Mouse (Mus musculus) embryonic facial prominence, embryonic 15.5 days (tissue): ENCODE data around the gene Cyp1a1. TPM values are rescaled to one million over a fixed set of nuclear protein-coding genes. Genes with fewer than 3 reads are reported as not detected.
A peak's percentile ranks its signal among the peaks of the same experiment; 100 is the strongest.
"Not testable (repeated sequence)": the region's sequence is repeated elsewhere in the genome, so short reads cannot be mapped to it uniquely, and the experiment has no call there.

Experiments used
- ATAC-seq: fragments of 200-750 bp; cut with Nextera tagmentation; 2 replicates; pipeline ENCODE4 v1.8.0; 2017; ENCODE audit warnings: low read depth, moderate TSS enrichment; ENCODE audit not compliant: insufficient number of reproducible peaks, low FRiP score, low TSS enrichment
- H3K27ac ChIP-seq: fragments of 300-500 bp; sonication (generic); replicated peaks from 2 replicates; pipeline ENCODE4 v1.5.1; 2015; ENCODE audit warnings: mild to moderate bottlenecking, inconsistent platforms
- H3K27me3 ChIP-seq: fragments of 300-500 bp; sonication (generic); 2 replicates; pipeline ENCODE4 v1.6.1; 2015; ENCODE audit warnings: inconsistent platforms
- H3K36me3 ChIP-seq: fragments of 300-500 bp; sonication (generic); 2 replicates; pipeline ENCODE4 v1.6.1; 2015; ENCODE audit warnings: mild to moderate bottlenecking, inconsistent platforms
- H3K4me1 ChIP-seq: fragments of 300-500 bp; sonication (generic); 2 replicates; pipeline ENCODE4 v1.6.1; 2015; ENCODE audit warnings: inconsistent platforms
- H3K4me2 ChIP-seq: fragments of 300-500 bp; sonication (generic); replicated peaks from 2 replicates; pipeline ENCODE4 v1.6.1; 2015; ENCODE audit warnings: mild to moderate bottlenecking, inconsistent platforms
- H3K4me3 ChIP-seq: fragments of 300-500 bp; sonication (generic); replicated peaks from 2 replicates; pipeline ENCODE4 v1.5.1; 2015; ENCODE audit warnings: mild to moderate bottlenecking, inconsistent platforms
- H3K9ac ChIP-seq: fragments of 300-500 bp; sonication (generic); 2 replicates; pipeline ENCODE4 v1.6.1; 2015; ENCODE audit warnings: inconsistent platforms
- H3K9me3 ChIP-seq: fragments of 300-500 bp; sonication (generic); replicated peaks from 2 replicates; pipeline ENCODE4 v1.6.1; 2016; ENCODE audit warnings: inconsistent platforms
- WGBS: fragments of 180-500 bp; shearing (Covaris S2); methylation state at CpG from one replicate; pipeline ENCODE4 v1.1.7; 2015; 5-methylcytosine and 5-hydroxymethylcytosine counted together
- polyA plus RNA-seq: library from polyadenylated mRNA; unstranded; fragments of >200 nt; fragmentation: Nextera tagmentation; extraction: Ambion mirVana; gene quantifications from 2 replicates; pipeline ENCODE4 v1.2.1, GENCODE M21; 2015

The Cyp1a1 gene
- polyA plus RNA-seq, 1 experiment from 2014 or later, result 0.43 TPM

DNA sequence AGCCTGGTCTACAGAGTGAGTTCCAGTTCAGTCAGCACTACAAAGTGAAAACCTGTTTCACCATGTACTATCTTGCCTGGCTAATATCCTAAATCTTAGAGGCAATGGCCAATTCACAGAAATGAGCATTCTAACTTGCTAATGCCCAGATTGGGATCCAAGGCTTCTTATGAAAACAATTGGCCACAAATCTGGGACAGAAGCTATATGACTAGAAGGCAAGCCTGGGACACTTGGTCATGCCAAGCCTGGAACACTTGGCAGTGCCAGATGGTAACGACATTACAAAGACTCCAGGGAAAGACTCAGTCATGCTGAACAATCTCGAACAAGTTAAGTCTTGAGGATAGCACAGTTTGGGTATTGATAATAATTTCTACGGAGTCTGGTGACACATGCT, 18.8 kb downstream of the Cyp1a1 start:
- no peak for ATAC-seq
- peaks cover 3% of the 10 kb centered on the region for H3K4me1 ChIP-seq

DNA sequence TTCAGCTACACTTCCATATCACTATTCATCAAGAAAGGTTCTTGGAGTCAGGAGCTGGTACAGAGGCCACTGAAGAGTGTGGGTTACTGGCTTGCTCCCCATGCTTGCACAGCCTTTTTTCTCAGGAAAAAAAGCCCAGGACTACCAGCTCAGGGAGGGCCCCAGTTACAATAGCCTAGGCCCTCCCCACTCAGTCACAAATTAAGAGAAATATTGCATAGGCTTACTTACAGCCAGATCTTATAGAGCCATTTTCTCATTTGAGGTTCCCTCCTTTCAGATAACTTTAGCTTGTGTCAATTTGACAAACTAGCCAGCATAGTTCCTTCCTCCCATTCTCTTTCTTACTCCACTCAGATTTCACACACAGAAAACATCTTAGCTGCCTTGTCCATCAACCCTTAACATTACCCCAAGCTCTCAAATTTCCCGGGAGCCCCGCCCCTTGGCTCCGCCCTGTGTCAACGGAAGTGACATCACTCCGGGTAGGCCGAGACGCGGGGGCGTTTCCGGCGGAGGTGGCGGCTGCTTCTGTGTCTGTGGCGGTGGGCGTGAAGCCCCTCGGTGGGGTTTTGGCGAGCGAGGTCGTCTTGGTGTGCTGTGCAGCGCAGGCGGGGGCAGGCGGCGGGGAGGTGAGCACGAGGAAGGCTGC, 20.5 kb downstream of the Cyp1a1 start, which contains the start of gene Edc3:
Gene Edc3, plus strand, starts transcription at position 473 of the 652 bp plus-strand sequence.
- Histone ChIP-seq H3K27ac (peak within 1 kb of the TSS; percentile 88), H3K9ac (peak within 1 kb of the TSS; percentile 87), H3K9me3 (no peaks in the 10 kb centered on the region), H3K36me3 (peaks cover 8% of the 10 kb centered on the region), H3K27me3 (no peaks in the 10 kb centered on the region), H3K4me3 (peak within 1 kb of the TSS; percentile 89), H3K4me1 (peaks cover 3% of the 10 kb centered on the region), H3K4me2 (peak within 1 kb of the TSS; percentile 75)
- WGBS, result under 1% methylated on average over 23 of the region's 23 CpGs
- peak; percentile 93 for ATAC-seq

More for the DNA sequence above, 18.8 kb downstream of the Cyp1a1 start:
- no peaks in the 10 kb centered on the region for H3K36me3 ChIP-seq
- H3K9ac ChIP-seq, result no peak overlapping the region
- H3K27ac ChIP-seq, result no peak overlapping the region
- H3K9me3 ChIP-seq, result no peaks in the 10 kb centered on the region
- 73% methylated on average over 3 of the region's 3 CpGs for WGBS
- H3K27me3 ChIP-seq, result no peaks in the 10 kb centered on the region
- H3K4me3 ChIP-seq, result no peak overlapping the region
- H3K4me2 ChIP-seq, result no peak overlapping the region

DNA sequence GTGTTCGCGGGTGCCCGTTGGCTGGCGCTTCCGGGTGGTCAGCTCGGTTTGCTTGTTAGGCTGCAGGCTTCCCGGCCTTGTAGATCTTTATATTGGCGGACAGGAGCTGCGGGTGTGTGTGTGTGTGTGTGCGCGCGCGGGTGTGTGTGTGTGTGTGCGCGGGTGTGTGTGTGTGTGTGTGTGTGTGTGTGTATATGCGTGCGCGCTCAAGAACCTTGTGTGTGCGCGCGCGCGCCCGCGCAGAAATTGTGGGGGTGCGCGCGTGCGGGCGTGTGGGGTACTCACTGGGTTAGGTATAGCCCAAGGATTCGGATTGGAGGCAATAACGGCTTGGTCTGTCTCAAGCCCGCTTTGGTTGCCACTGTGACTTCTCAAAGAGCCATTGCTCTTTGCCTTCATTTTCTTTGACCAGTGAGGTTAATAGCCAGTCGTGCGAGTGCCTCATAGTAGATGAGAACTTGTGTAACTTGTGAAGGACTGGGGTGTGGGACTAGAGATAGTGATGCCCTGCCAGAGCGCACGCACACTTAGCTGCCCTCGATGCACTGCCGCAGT, 21.1 kb downstream of the Cyp1a1 start:
- Histone ChIP-seq H3K4me3 (peak overlapping the region; percentile 89), H3K9me3 (no peaks in the 10 kb centered on the region), H3K4me2 (peak overlapping the region; percentile 75), H3K27me3 (no peaks in the 10 kb centered on the region), H3K4me1 (peaks cover 3% of the 10 kb centered on the region), H3K27ac (peak overlapping the region; percentile 88), H3K9ac (peak overlapping the region; percentile 87), H3K36me3 (peaks cover 13% of the 10 kb centered on the region)
- ATAC-seq, result peak; percentile 55
- 3% methylated on average over 39 of the region's 39 CpGs for WGBS

DNA sequence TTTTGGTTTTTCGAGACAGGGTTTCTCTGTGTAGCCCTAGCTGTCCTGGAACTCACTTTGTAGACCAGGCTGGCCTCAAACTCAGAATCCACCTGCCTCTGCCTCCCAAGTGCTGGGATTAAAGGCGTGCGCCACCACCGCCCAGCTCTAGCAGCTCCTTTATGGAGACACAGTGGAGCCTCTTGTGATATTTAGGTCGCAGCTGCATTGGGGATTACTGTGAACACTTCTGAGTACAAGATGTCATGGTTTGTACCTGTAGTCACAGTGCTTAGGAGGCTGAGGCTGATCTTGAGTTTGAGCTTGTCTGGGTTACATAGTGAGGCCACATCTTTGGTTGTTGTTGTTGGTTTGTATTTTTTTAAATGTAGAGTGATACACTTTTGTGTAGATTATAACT, 22.5 kb downstream of the Cyp1a1 start:
- not testable (repeated sequence) for H3K9ac ChIP-seq, ATAC-seq, H3K27me3 ChIP-seq, H3K4me3 ChIP-seq, H3K27ac ChIP-seq, H3K9me3 ChIP-seq, H3K4me1 ChIP-seq, H3K4me2 ChIP-seq
- H3K36me3 ChIP-seq, result peaks cover 26% of the 10 kb centered on the region
- WGBS, result 91% methylated on average over 5 of the region's 5 CpGs

DNA sequence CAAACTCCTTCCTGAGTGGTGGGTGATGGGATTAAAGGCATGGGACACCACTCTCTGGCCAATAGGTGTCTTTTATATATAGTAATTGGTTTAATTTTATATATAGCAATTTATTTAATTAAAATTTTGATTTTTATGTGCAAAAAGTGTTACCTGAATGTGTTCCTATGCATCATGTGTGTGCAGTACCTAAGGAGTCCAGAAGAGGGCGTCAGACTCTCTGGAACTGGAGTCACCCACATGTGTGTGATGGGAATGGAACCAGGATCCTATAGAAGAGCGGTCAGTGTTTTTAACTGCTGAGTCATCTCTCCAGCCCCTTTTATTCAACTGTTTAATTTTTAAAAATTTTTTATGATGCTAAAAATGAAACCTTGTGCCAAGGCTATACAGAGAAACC, 24.5 kb downstream of the Cyp1a1 start:
- WGBS, result 68% methylated on average over 2 of the region's 2 CpGs
- Histone ChIP-seq H3K4me3 (no peak overlapping the region), H3K36me3 (peaks cover 42% of the 10 kb centered on the region), H3K4me2 (no peak overlapping the region), H3K4me1 (peaks cover 3% of the 10 kb centered on the region), H3K27me3 (no peaks in the 10 kb centered on the region), H3K9me3 (no peaks in the 10 kb centered on the region), H3K9ac (no peak overlapping the region), H3K27ac (no peak overlapping the region)
- no peak for ATAC-seq

DNA sequence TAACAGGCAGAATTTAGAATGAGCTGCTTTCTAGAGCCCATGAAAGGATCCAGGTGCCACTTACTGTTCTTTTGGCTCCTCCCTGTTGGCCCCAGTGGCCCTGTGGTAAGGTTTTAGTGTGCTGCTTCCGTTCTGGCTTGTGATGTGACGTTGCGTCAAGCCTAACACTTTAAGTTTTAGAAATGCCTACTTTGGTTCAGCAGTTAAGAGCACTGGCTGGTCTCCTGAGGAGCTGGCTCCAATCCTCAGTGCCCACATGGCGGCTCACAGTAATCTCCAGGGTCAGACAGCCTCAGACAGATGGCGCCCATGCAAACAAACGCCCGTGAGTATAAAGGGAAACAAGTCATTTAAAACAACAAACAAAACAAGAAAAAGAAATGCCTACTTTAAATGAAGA, 30.7 kb downstream of the Cyp1a1 start:
- Histone ChIP-seq H3K27me3 (no peaks in the 10 kb centered on the region), H3K4me2 (no peak overlapping the region), H3K27ac (no peak overlapping the region), H3K4me3 (no peak overlapping the region), H3K36me3 (peaks cover 63% of the 10 kb centered on the region), H3K9me3 (no peaks in the 10 kb centered on the region), H3K4me1 (no peaks in the 10 kb centered on the region), H3K9ac (no peak overlapping the region)
- 90% methylated on average over 7 of the region's 7 CpGs for WGBS
- ATAC-seq, result no peak

DNA sequence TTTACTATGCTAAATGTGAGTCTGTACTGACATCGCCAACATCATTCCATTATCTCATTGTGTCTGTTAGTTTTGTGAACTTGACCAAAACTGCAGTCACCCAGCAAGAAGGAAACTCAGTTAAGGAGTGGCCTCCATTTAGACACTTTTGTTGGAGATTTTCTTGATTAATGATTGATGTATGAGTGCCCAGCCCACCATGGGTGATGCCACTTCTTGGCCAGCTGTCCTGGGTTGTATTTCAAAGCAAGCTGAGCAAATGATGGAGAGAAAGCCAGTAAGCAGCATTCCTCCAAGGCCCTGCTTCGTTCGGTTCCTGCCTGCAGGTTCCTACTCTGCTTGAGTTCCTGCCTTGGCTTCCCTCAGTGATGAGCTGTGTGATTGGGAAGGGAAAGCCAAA, 33.0 kb downstream of the Cyp1a1 start:
- no peak overlapping the region for H3K27ac ChIP-seq
- no peak overlapping the region for H3K9ac ChIP-seq
- no peaks in the 10 kb centered on the region for H3K4me1 ChIP-seq
- no peaks in the 10 kb centered on the region for H3K9me3 ChIP-seq
- ATAC-seq, result no peak
- no peak overlapping the region for H3K4me3 ChIP-seq
- peaks cover 43% of the 10 kb centered on the region for H3K36me3 ChIP-seq
- H3K27me3 ChIP-seq, result no peaks in the 10 kb centered on the region
- H3K4me2 ChIP-seq, result no peak overlapping the region
- 84% methylated on average over 3 of the region's 3 CpGs for WGBS

DNA sequence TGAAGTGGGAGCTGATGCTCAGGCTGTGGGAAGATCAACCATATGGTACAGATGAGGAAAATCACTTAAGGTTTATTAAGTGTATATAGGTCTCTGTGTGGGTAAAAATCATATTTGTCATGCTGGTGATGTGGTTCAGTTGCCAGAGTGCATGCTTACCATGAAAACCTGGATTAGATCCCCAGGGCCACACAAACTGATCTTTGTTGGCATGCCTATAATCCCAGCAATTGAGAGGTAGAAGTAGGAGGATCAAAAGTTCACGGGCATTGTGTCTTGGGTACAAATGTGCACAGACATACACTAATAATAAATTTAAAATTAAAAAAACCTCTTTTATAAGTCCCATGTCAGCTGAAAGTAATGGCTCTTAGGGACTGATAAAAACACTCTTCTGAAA, 34.6 kb downstream of the Cyp1a1 start:
- Histone ChIP-seq H3K9me3 (no peaks in the 10 kb centered on the region), H3K4me3 (no peak overlapping the region), H3K9ac (no peak overlapping the region), H3K4me1 (no peaks in the 10 kb centered on the region), H3K27ac (no peak overlapping the region), H3K4me2 (no peak overlapping the region), H3K36me3 (peaks cover 47% of the 10 kb centered on the region), H3K27me3 (no peaks in the 10 kb centered on the region)
- no peak for ATAC-seq
- 86% methylated on average over 1 of the region's 1 CpGs for WGBS

DNA sequence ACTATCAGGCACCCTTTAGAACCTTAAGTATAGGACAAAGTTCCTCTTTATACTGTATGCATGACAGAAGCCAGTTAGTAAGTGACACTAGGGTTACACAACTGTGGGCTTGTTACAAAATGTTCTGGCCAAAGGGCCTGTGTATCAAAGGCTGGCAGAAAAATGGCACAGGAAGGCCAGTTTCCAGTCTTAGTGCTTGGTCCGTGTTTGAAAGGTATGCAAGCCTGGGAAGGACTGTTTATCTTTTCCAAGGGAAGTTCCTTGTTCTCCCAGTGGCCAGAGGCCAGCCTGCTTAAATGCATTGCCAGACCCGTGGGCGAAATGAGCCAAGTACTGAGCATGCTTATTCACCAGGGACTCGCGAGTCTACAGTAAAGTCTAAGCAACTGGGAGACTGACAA, 35.6 kb downstream of the Cyp1a1 start:
- ATAC-seq, result no peak
- WGBS, result 68% methylated on average over 5 of the region's 5 CpGs
- Histone ChIP-seq H3K4me3 (no peak overlapping the region), H3K4me1 (no peaks in the 10 kb centered on the region), H3K27me3 (no peaks in the 10 kb centered on the region), H3K9me3 (no peaks in the 10 kb centered on the region), H3K4me2 (no peak overlapping the region), H3K9ac (no peak overlapping the region), H3K27ac (no peak overlapping the region), H3K36me3 (peaks cover 48% of the 10 kb centered on the region)

DNA sequence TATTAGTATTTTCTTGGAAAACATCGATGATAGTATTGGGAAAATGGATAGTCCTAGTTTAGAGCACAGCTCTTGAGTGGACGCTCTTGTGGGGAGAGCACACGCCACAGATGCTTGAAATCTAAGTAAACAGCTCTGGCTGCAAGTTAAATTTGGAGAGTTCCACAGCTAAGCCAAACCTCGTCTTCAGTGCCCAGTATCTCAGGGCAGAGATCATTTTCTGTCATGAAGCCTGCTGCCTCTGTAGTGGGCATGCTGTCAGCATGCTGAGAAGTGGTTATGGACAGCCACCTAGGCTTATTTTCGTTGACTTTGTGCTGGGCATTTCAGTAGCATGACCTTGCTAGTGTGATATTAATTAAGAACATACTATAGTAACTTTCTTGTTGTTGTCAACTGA, 36.1 kb downstream of the Cyp1a1 start:
- no peak overlapping the region for H3K4me2 ChIP-seq
- no peak overlapping the region for H3K4me3 ChIP-seq
- H3K36me3 ChIP-seq, result peaks cover 46% of the 10 kb centered on the region
- no peaks in the 10 kb centered on the region for H3K4me1 ChIP-seq
- no peaks in the 10 kb centered on the region for H3K9me3 ChIP-seq
- no peak overlapping the region for H3K9ac ChIP-seq
- H3K27ac ChIP-seq, result no peak overlapping the region
- WGBS, result 79% methylated on average over 5 of the region's 5 CpGs
- H3K27me3 ChIP-seq, result no peaks in the 10 kb centered on the region
- ATAC-seq, result no peak

DNA sequence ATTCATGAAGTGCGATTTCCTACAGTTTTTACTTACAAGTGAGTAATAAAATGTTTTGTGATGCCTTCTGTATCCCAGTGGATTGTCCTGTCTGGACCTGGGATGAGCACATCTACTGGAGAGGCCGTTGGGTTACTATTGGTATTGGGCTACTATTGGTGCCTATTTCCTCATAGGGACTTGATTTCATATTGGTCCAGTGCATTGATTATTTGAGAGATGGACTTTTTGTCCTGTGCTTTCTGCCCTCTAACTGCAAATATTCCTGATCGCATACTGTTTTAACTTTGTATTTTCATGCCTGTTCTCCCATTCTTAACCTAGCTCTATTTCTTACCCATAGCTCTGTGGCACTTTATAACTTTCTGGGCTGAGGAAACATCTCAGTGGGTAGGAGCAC, 37.0 kb downstream of the Cyp1a1 start:
- no peak overlapping the region for H3K27ac ChIP-seq
- H3K4me3 ChIP-seq, result no peak overlapping the region
- H3K4me1 ChIP-seq, result no peaks in the 10 kb centered on the region
- WGBS, result 99% methylated on average over 3 of the region's 3 CpGs
- H3K4me2 ChIP-seq, result no peak overlapping the region
- H3K9me3 ChIP-seq, result no peaks in the 10 kb centered on the region
- no peak overlapping the region for H3K9ac ChIP-seq
- no peaks in the 10 kb centered on the region for H3K27me3 ChIP-seq
- no peak for ATAC-seq
- H3K36me3 ChIP-seq, result peaks cover 50% of the 10 kb centered on the region

DNA sequence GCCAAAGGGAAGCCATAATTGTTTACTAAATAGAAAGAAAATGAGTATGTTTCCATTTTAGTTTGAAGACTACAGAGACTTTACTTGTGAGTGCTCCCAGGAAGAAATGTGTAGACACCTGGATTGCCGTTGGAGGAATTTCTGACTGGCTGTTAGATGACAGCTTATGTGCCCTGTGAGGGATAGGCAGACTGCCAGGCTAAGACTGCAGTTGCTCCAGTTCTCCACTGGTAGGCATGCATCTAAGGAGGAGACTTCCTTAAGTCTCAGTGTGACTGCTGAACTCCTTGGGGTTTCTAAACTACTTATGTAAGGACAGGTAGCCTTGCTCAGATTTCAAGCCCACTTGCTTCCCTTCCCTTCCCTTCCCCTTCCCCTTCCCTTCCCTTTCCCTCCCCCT, 40.6 kb downstream of the Cyp1a1 start:
- no peaks in the 10 kb centered on the region for H3K4me1 ChIP-seq
- no peaks in the 10 kb centered on the region for H3K9me3 ChIP-seq
- H3K27ac ChIP-seq, result no peak overlapping the region
- no peak for ATAC-seq
- H3K9ac ChIP-seq, result no peak overlapping the region
- no peaks in the 10 kb centered on the region for H3K27me3 ChIP-seq
- H3K4me3 ChIP-seq, result no peak overlapping the region
- H3K4me2 ChIP-seq, result no peak overlapping the region
- H3K36me3 ChIP-seq, result peaks cover 44% of the 10 kb centered on the region
- 97% methylated on average over 1 of the region's 1 CpGs for WGBS
